Mouse (Mus musculus) midbrain, postnatal 0 days (tissue): ENCODE data around the gene Cox20. TPM values are rescaled to one million over a fixed set of nuclear protein-coding genes. Genes with fewer than 3 reads are reported as not detected.
"Not testable (repeated sequence)": the region's sequence is repeated elsewhere in the genome, so short reads cannot be mapped to it uniquely, and the experiment has no call there.

Experiments used
- ATAC-seq: fragments of 200-750 bp; cut with Nextera tagmentation; 2 replicates; pipeline ENCODE4 v1.8.0; 2017; ENCODE audit warnings: moderate number of reproducible peaks, mild to moderate bottlenecking, moderate TSS enrichment, moderate library complexity; ENCODE audit not compliant: low FRiP score
- DNase-seq: peaks from one replicate; pipeline ENCODE4 v3.0.0-alpha.2; 2015; ENCODE audit warnings: low spot score
- H3K27ac ChIP-seq: fragments of 300-500 bp; sonication (generic); 2 replicates; pipeline ENCODE4 v1.5.1; 2014; ENCODE audit warnings: low read depth, mild to moderate bottlenecking, low read length, mixed read lengths
- H3K27me3 ChIP-seq: fragments of 300-500 bp; sonication (generic); 2 replicates; pipeline ENCODE4 v1.6.1; 2014; ENCODE audit warnings: low read length, control low read depth, mixed read lengths; ENCODE audit not compliant: insufficient read depth
- H3K36me3 ChIP-seq: fragments of 300-500 bp; sonication (generic); 2 replicates; pipeline ENCODE4 v1.6.1; 2014; ENCODE audit warnings: low read length, control low read depth, mixed read lengths; ENCODE audit not compliant: insufficient read depth
- H3K4me1 ChIP-seq: fragments of 300-500 bp; sonication (generic); 2 replicates; pipeline ENCODE4 v1.6.1; 2014; ENCODE audit warnings: mild to moderate bottlenecking, control low read depth, antibody characterized with exemption, low read length, mixed read lengths; ENCODE audit not compliant: insufficient read depth
- H3K4me2 ChIP-seq: fragments of 300-500 bp; sonication (generic); 2 replicates; pipeline ENCODE4 v1.6.1; 2014; ENCODE audit warnings: low read depth, mild to moderate bottlenecking, low read length, mixed read lengths; ENCODE audit not compliant: poor library complexity, severe bottlenecking
- H3K4me3 ChIP-seq: fragments of 300-500 bp; sonication (generic); 2 replicates; pipeline ENCODE4 v1.5.1; 2014; ENCODE audit warnings: low read depth, mild to moderate bottlenecking, low read length, moderate library complexity
- H3K9ac ChIP-seq: fragments of 300-500 bp; sonication (generic); replicated peaks from 2 replicates; pipeline ENCODE4 v1.6.1; 2014; ENCODE audit warnings: mild to moderate bottlenecking, low read length, moderate library complexity, mixed read lengths; ENCODE audit not compliant: poor library complexity, severe bottlenecking
- H3K9me3 ChIP-seq: fragments of 300-500 bp; sonication (generic); 2 replicates; pipeline ENCODE4 v1.6.1; 2016; ENCODE audit warnings: low read length, control low read depth
- CTCF ChIP-seq: IDR thresholded peaks from 2 replicates; pipeline ENCODE4 v1.5.1; 2016; ENCODE audit warnings: antibody characterized with exemption, mild to moderate bottlenecking
- WGBS: fragments of 180-500 bp; shearing (Covaris S2); extraction: QIAGEN DNeasy Blood & Tissue Kit; methylation state at CpG from one replicate; pipeline ENCODE4 v1.1.7; 2014; 5-methylcytosine and 5-hydroxymethylcytosine counted together
- polyA plus RNA-seq: library from polyadenylated mRNA; unstranded; fragments of >200 nt; fragmentation: Nextera tagmentation; extraction: Ambion mirVana; gene quantifications from 2 replicates; pipeline ENCODE4 v1.2.1, GENCODE M21; 2015
- total RNA-seq: library from RNA; depleted of rRNA; stranded (reverse); fragments of >200 nt; gene quantifications from 2 replicates; pipeline ENCODE4 v1.2.3, GENCODE M21; 2014

Cox20 gene
- total and polyA plus RNA-seq, 2 experiments from 2014 or later, result 32.0 to 108 TPM

- no peaks in the 10 kb centered on the region for H3K9me3 ChIP-seq
- WGBS, result 55% methylated on average over 2 of the region's 2 CpGs
- no peaks in the 10 kb centered on the region for H3K27me3 ChIP-seq
- H3K36me3 ChIP-seq, result no peaks in the 10 kb centered on the region
- no peak overlapping the region for H3K4me3 ChIP-seq
- no peak overlapping the region for H3K27ac ChIP-seq
- H3K9ac ChIP-seq, result no peak overlapping the region
- ATAC-seq (no peak), DNase-seq (no peak)
- H3K4me2 ChIP-seq, result no peak overlapping the region
- no peak for TF ChIP-seq CTCF
- H3K4me1 ChIP-seq, result no peaks in the 10 kb centered on the region
These were observed 34.8 kb upstream of the Cox20 start for GRCm38 (mm10) chr1:178283946-178284720.

- WGBS, result 60% methylated on average over 8 of the region's 8 CpGs
- no peak for TF ChIP-seq CTCF
- Histone ChIP-seq H3K36me3 (no peaks in the 10 kb centered on the region), H3K27me3 (no peaks in the 10 kb centered on the region), H3K9me3 (no peaks in the 10 kb centered on the region), H3K4me1 (no peaks in the 10 kb centered on the region), H3K9ac (no peak overlapping the region), H3K4me2 (no peak overlapping the region), H3K27ac (no peak overlapping the region), H3K4me3 (no peak overlapping the region)
- DNase-seq (no peak), ATAC-seq (no peak)
These were observed 31.2 kb upstream of the Cox20 start for GRCm38 (mm10) chr1:178287601-178288176.

- Histone ChIP-seq H3K27ac (no peak overlapping the region), H3K4me1 (no peaks in the 10 kb centered on the region), H3K27me3 (no peaks in the 10 kb centered on the region), H3K4me2 (no peak overlapping the region), H3K9me3 (no peaks in the 10 kb centered on the region), H3K4me3 (no peak overlapping the region), H3K9ac (no peak overlapping the region), H3K36me3 (no peaks in the 10 kb centered on the region)
- ATAC-seq (no peak), DNase-seq (no peak)
- WGBS, result 88% methylated on average over 3 of the region's 3 CpGs
- TF ChIP-seq CTCF, result no peak
These were observed 27.2 kb upstream of the Cox20 start for GRCm38 (mm10) chr1:178291716-178292115.

- TF ChIP-seq CTCF, result no peak
- Histone ChIP-seq H3K27ac (no peak overlapping the region), H3K9me3 (no peaks in the 10 kb centered on the region), H3K9ac (no peak overlapping the region), H3K36me3 (no peaks in the 10 kb centered on the region), H3K4me1 (no peaks in the 10 kb centered on the region), H3K4me3 (no peak overlapping the region), H3K4me2 (no peak overlapping the region), H3K27me3 (no peaks in the 10 kb centered on the region)
- ATAC-seq (no peak), DNase-seq (no peak)
- 95% methylated on average over 1 of the region's 1 CpGs for WGBS
These were observed 24.9 kb upstream of the Cox20 start for GRCm38 (mm10) chr1:178294051-178294450.

GRCm38 (mm10) chr1:178301261-178301660 is 17.7 kb upstream of the Cox20 start:
- ATAC-seq, result not testable (repeated sequence)
- WGBS, result 92% methylated on average over 2 of the region's 2 CpGs

GRCm38 (mm10) chr1:178303425-178303824 is 15.5 kb upstream of the Cox20 start:
- H3K4me1 ChIP-seq, result no peaks in the 10 kb centered on the region
- H3K4me3 ChIP-seq, result no peak overlapping the region
- no peaks in the 10 kb centered on the region for H3K9me3 ChIP-seq
- TF ChIP-seq CTCF, result peak; percentile 82
- WGBS, result 24% methylated on average over 3 of the region's 3 CpGs
- no peaks in the 10 kb centered on the region for H3K27me3 ChIP-seq
- H3K27ac ChIP-seq, result no peak overlapping the region
- no peak for ATAC-seq
- no peak overlapping the region for H3K4me2 ChIP-seq
- peak; percentile 79 for DNase-seq
- no peak overlapping the region for H3K9ac ChIP-seq
- H3K36me3 ChIP-seq, result no peaks in the 10 kb centered on the region

More at GRCm38 (mm10) chr1:178301261-178301660, 17.7 kb upstream of the Cox20 start:
- not testable (repeated sequence) for H3K9me3 ChIP-seq, H3K9ac ChIP-seq, H3K4me1 ChIP-seq, H3K27ac ChIP-seq, H3K27me3 ChIP-seq, H3K36me3 ChIP-seq, H3K4me3 ChIP-seq, H3K4me2 ChIP-seq, DNase-seq
